Mouse (Mus musculus): ENCODE measurements around the gene Sycp3.
"Not testable (repeated sequence)": the region's sequence is repeated elsewhere in the genome, so short reads cannot be mapped to it uniquely, and the experiment has no call there.

Gene Sycp3

GRCm38 (mm10) chr10:88459502-88459992, at the start of gene Sycp3:
Gene Sycp3, plus strand, starts transcription at chr10:88459569.
- DNase-seq (ENCODE audit: low spot score): peak; percentile 75

GRCm38 (mm10) chr10:88409751-88410150, 49.6 kb upstream of the Sycp3 start:
- no peak for DNase-seq (ENCODE audit: low spot score)

DNA sequence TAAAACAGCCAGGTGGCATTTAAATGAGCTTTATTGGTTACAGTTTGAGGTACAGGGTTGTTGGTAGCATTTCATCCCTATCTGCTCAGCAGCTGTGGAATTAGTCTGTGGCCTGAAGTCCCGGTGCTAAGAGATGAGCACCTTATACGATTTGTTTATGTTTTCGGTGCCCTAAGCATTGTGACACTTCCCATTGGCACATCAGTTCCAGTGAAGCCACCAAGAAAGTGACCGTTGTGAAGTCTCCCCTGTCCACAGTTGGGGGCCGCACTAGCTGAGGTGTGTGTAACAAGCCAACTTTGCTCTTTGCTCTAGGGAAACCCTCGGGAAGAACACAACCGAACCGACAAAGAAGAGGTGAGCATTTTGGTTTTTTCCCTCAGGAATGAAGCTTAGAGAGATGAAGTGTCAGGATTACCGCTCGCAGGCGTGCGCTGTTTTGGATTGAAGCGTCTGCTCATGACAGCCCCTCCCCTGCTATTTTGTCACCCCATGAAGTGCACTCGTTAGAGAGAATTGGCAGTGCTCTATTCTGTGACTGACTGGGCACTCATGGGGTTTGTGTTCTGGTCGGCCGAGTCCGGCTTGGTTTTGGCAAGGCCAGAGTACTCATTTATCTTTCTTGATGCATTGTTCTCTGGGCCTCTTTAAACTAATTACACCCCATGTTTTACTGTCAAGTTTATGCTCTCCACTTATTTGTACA, 46.9 kb upstream of the Sycp3 start:
- no peak for DNase-seq (ENCODE audit: low spot score)

GRCm38 (mm10) chr10:88417686-88418085, 41.7 kb upstream of the Sycp3 start:
- DNase-seq (ENCODE audit: low spot score): no peak

- DNase-seq (ENCODE audit: low spot score): no peak
Observed at GRCm38 (mm10) chr10:88420141-88420541, 39.2 kb upstream of the Sycp3 start.

- no peak for DNase-seq (ENCODE audit: low spot score)
Observed at GRCm38 (mm10) chr10:88420655-88421435, 38.5 kb upstream of the Sycp3 start.

DNA sequence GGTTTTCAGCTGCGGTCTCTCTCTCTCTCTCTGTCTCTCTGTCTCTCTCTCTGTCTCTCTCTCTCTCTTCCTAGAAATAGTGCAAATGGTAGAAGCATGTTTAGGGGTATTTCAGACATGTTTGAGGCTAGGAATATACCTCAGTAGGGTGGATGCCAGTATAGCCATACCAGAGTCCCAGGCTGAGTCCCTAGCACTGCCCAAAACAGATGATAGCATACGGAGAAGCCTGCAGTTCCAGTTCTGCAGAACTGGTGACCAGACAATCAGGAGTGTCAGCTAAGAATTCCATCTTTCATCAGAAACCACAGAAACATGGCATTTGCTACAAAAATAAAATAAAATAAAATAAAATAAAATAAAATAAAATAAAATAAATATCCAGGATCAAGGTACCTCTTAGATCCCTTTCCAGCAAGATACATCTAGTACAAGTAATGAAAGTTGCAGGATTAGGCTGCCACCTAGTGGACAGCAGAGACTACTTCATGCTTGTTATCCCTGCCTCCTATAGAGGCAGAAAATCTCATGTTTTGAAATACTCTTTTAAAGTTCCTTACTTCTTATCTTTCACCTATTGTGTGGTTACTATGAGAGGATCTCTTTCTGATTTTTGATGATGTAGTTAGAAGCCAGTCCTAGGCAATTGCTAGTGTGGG, 33.1 kb upstream of the Sycp3 start:
- DNase-seq (ENCODE audit: low spot score): peak; percentile 54

DNA sequence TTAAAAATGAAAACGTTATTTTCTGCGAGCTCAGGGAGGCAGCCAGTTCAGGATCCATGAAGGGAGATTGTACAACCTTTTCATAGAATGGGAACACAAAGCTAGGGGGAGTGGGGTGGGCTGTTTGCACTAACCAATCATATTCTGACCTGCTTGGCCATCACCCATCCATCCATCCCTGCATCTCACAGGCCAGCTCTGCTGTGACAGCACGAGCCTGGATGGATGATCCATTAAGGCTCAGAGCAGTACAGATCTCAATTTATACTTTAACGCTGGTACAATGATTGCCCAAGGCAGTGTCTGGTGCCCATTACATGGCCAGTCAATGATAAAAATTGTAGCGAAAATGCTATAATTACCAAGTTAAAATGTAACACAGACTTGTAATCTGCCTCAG, 32.5 kb upstream of the Sycp3 start:
- no peak for DNase-seq (ENCODE audit: low spot score)

GRCm38 (mm10) chr10:88427998-88428397, 31.4 kb upstream of the Sycp3 start:
- no peak for DNase-seq (ENCODE audit: low spot score)

GRCm38 (mm10) chr10:88441224-88441623, 18.1 kb upstream of the Sycp3 start:
- no peak for DNase-seq (ENCODE audit: low spot score)

DNA sequence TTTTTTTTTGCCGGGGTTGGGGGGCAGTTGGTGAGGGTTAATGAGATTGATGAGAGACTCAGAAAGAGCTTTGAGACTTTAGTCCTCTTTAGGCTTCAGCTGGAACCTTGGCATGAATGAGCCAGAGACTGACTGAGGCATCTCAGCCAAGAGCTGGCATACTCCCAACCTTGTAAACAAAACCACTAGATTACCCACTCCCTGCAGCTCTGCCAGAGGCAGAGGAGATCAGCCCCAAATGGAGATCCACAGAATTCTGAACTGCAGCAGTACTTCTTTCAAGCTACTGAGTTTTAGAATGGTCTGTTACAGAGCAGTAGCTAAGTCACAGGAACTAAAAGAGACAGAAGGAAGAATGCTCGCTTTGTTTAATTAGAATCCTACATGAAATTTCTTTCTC, 8.1 kb upstream of the Sycp3 start:
- DNase-seq (ENCODE audit: low spot score): no peak

GRCm38 (mm10) chr10:88451990-88452389, 7.4 kb upstream of the Sycp3 start:
- DNase-seq (ENCODE audit: low spot score): no peak

DNA sequence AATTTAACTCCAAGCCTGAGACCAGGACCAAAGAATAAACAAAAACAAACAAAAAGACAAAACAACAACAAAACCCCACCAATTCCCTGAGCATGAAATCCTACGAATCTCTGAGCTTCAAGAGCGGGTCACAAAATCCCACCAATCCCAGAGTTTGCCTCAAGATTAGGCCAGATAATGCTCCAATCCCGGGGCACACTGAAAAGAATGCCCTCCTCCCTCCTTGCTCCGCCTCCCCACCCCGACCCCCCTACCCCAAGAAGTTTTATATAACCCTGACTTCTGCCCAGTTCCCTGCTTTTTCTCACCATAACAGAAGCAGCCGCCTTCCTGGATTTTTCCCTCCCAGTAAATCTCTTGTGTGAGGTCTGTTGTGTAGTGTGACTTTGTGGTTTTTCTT, 1.6 kb upstream of the Sycp3 start:
- DNase-seq (ENCODE audit: low spot score): no peak

DNA sequence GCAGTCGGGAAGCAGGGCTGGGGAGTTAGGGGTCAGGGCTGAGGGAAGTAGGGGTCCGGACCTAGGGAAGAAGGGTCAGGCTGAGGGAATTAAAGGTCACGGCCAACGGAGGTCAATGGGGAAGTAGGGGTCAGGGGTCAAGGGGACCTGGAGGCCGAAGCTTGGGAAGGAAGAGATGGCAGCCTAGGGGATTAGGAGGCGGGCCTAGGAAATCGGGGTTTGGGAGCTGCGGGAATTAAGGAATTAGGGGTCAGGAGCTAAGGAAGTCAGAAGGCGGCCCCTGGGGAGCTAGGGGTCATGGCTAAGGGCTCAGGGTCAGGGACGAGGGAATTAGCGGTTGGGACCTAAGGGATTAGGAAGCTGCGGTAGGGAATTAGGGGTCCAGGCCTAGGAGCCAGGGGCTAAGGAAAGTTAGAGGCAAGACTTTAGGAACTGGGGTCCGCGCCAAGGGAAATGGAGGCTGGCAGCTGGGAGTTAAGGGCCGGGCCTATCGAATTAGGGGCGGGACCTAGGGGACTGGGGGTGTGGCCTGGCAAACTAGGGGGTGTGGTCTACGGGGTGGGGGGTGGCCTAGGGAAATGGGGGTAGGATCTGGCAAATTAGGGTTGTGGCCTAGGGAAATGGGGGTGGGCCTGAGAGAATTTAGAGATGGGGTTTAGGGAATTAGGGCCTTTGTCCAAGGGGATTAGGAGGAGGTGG, 902 bp downstream of the Sycp3 start:
- peak; percentile 54 for DNase-seq (ENCODE audit: low spot score)

DNA sequence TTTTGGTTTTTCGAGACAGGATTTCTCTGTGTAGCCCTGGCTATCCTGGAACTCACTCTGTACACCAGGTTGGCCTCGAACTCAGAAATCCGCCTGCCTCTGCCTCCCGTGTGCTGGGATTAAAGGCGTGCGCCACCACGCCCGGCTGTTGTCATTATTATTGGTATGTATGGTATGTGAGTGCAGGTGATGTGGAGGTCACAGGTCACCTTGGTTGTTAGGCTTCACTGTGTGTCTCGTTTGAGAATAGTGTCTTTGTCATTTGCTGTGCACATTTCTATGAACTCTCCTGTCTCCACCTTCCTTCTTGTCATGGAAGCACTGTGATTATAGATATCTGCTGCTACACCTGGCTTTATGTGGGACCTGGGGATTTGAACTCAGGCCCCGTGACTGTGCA, 23.5 kb downstream of the Sycp3 start:
- DNase-seq (ENCODE audit: low spot score): not testable (repeated sequence)

DNA sequence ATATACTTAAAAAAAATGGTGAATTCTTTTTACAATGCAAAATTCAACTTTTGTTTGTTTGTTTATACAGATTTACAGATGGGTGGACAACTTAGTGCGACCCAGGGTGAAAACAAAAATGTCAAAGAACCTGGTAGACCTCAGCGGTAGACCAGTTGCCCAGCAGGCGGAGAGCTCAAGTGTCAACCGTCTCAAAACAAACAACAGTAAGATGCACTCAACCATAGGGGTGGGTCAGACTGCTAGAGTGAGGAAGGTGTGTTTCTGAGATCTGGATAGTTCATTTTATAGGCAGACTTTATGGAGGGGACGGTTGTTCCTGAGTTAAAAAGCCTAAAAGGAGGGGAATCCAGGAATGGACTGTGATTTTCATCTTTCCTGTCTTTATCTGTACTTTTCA, 29.3 kb downstream of the Sycp3 start:
- no peak for DNase-seq (ENCODE audit: low spot score)

GRCm38 (mm10) chr10:88491632-88492031, 32.3 kb downstream of the Sycp3 start:
- no peak for DNase-seq (ENCODE audit: low spot score)

- DNase-seq (ENCODE audit: low spot score): no peak
Observed at GRCm38 (mm10) chr10:88492658-88493057, 33.3 kb downstream of the Sycp3 start.

DNA sequence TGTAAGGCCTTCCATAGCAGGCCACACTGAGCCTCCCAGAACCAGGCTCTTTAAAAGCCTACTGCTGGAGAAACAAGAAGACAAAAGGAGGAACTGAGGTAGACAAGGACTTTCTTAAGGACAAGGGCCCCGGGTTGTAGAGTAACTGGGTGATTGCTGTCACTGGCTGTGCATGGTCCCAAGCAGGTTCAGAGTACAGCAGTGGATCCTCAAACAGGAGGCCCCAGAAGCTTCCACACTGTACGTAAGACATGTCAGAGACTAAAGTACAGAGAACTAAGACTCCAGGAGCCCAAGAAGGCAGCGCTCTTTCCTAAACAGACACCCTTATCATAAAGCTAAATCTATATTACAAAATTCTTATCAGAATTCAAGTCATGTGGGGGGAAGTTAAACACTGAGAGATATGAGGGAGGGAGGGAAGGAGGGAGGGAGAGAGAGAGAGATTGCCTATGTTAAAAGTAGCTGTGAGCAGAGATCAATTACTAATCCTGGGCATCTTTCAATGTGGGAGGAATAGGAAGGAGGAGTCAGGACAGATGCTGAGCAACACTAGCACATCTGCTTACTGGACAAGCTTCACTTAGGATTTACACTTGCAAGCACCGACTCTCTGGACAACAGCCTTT, 35.7 kb downstream of the Sycp3 start:
- no peak for DNase-seq (ENCODE audit: low spot score)

DNA sequence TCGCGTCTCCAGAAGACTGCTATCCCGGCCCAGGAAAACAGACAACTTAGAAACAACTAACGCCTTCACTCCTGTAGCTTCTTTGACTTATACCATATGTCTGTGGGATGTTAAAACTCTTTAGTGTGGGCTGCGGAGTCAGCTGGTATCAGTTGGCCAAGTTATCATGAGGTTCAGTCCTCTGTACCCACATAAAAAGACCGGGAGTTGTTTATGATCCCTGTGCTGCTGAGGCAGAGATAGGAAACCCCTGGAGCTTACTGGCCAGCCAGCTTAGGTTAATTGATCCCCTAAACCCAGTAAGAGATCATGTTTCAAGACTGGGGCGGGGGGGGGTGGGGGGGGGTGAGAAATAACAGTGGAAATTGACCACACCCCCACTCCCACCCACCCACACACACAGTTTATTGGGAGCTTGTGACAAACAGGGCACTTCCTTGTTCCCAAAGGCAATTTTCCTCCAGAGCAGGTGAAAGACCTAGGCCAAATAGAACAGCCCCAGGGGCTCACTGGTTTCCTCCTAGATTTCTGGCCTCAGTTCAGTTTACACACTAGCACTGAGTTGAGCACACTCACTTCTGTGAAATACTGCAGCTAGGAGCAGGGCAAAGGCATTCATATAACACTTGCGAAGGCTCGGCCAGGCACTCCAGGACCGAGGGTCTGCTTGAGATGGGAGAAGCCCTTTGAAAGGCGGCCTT, 37.6 kb downstream of the Sycp3 start:
- no peak for DNase-seq (ENCODE audit: low spot score)

DNA sequence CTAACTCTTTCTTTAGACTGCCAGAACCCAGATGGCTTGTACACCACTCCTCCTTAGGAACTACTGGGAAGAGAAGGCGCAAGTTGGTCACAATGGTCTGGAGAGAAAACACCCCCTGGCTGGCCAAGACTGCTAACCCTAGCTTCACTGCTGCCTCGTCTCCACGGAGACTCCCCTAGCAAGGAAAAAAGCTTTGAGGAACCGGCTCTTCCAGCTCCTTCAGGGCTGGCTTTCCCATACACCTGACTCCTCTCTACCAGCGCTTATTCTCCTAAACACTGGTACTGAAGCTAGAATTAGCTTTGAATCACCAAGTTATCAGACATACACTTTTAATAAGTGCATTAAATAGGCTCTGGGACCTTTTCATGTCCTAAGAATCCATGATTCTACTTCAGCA, 40.6 kb downstream of the Sycp3 start:
- DNase-seq (ENCODE audit: low spot score): no peak
